Mouse (Mus musculus) urinary bladder, postnatal 10 days (tissue): ENCODE results near the gene Rab11fip3.

ENCODE experiments used
- DNase-seq: peaks from one replicate; pipeline ENCODE4 v3.0.0; 2022; ENCODE audit warnings: low spot score

The Rab11fip3 gene

DNA sequence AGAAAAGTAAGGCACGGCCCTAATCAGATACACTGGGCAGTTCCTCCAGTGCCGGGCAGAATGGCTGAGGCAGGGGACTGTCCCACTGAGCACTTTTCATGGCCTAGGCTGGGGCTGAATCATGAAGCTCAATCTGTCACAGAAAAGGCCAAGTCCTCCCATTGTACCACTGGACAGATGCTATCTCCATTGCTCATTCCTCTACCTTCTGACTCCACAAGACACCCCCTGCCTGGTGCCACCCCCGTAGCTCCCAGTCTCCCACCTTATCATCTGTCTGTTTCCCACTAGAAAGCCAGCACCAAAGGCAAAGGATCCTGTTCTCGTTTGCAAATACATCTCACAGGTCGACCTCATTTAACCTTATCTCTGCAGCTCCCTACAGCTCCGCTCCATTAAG, 37.3 kb downstream of the Rab11fip3 start:
- DNase-seq: no peak

- DNase-seq: no peak
Measured at GRCm38 (mm10) chr17:26031583-26031982, 37.8 kb downstream of the Rab11fip3 start.

- DNase-seq: no peak
Measured at GRCm38 (mm10) chr17:26028261-26028660, 41.1 kb downstream of the Rab11fip3 start.

DNA sequence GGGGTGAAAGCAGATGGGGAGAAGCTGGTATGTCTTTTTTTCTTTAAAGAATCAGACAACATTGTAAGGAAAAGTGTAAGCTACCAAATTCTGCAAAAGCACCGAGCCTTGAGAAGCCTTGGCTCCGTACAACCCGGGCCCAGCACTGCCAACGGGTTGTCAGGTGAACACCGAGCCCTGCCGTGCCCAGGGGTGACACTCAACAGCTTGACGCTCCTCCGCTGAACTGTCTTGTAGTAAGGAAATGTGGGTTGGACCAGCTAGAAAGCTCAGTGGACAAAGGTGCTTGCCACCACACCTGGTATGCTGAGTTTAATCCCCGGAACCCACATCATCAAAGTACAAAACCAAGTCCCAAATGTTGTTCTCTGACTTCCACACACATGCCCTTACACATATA, 44.7 kb downstream of the Rab11fip3 start:
- DNase-seq: no peak

DNA sequence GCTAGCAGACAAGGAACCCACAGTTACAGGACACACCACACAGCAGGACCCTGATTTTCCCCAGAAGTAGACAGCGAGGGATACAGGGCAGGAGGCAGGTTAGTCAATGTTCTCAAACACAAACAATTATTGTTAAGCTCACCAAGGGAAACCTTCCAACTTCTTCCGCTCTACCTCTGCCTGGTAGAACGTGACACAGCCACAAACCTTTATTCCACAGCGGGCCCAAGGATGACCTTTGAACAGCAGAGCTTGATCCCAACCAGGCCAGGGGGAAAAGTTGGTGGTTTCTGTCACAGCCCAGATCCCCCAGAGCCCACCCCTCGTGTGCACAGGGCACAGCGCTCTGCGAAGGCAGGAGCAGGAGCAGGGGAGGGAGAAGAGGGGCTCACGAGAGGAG, 45.4 kb downstream of the Rab11fip3 start:
- no peak for DNase-seq

GRCm38 (mm10) chr17:26023181-26023580, 46.2 kb downstream of the Rab11fip3 start:
- DNase-seq: no peak

DNA sequence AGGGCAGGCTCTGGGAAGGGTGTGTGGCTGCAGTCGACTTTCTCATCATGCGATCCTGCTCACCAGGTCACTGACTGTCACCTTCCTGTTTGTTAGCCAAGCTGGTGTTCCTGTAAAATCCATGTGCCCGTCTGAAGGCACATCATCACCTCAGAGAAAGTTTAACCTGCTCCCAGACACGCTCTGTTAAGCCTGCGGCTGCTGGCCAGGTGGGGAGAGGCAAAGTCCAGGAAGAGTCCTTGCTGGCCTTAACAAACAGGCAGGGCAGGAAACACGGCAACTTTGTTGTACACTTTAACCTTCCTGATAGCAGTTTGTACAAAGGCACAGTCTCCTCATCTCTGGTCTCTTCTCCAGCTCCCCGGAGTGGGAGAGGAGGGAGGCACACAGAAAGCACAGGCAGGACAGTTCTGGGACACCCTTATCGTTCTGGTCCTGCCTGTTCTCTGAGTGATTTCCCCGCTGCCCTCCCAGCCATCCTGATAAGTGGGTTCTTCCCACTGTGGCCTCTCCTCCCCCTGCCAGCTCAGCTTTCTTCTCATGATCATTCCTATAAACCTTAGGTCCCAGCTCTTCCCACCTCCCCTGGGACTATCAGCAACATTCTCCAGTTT, 47.5 kb downstream of the Rab11fip3 start:
- no peak for DNase-seq

DNA sequence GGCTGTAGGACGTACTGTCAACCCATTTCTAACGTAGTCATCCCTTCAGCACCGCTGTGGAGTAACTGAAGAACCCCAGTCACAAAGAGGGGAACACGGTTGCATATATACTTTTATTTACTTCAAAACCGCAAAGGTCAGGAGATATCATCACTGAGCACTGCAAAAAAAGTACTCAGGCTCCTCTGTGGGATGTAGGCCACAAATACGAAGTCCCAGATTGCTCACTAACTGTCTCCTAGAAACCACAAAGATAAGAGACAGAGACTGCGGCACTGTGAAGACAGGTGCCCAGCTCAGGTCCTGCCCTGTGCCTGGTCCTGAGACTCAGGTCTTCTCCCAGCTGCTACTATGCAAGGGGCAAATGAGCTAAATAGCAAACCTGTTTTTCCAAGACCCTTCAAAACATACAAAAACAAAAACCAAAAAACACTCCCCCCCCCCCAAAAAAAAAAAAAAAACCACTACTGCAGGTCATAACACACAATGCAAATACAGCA, 48.5 kb downstream of the Rab11fip3 start:
- no peak for DNase-seq

GRCm38 (mm10) chr17:26018388-26018787, 51.0 kb downstream of the Rab11fip3 start:
- DNase-seq: no peak

DNA sequence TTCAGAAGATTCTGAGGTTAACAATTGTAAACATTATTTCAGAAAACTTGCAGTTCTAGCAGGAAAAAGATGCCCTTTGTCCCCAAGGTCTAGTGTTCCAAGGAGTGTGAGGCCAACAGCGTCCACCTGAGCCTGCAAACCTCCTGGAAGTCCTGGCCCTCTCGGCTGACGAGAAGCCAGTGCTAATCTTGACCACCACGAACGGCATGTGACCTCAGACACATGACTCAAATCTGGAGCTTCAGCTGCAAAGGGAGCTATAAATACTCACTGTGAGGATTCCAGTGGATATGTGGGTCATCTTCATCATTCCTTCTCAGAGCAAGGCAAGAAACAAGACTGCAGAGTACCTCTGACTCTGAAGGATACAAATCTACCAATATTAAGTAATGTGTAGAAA, 51.4 kb downstream of the Rab11fip3 start:
- DNase-seq: no peak

DNA sequence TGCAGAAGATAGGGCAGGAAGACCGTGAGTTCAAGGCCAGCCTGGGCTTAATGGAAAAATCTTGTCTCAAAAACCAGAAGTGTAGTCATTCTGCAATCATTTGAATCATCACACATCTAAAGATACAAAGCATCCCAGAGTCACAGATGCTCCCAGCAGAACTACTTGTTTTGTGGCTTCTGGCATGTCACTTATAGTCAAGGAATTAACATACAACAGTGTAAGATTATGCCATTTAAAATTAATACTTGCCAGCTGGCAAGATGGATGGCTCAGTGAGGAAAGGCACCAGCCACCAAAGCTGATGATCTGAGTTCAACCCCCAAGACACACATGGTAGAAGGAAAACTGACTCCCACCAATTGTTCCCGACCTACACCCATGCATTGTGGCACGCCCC, 52.3 kb downstream of the Rab11fip3 start:
- DNase-seq: no peak

DNA sequence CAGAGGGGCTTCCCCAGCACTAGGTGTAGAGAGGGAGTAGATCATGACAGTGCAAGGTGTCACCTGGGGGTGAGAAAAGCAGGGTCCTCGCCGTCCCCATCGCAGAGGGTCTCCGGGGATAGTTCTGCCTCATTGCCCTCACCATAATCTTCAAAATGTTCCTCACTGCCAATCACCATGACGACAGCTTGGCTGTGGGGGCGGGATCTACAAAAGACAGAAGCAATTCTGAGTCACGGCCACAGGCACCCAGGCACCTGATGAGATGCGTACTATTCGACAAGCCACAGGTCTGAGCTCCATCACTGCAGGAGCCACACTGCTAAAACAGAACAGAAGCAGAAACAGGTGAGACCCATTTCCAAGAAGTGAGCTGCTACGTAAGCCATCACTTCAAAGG, 55.6 kb downstream of the Rab11fip3 start:
- no peak for DNase-seq

GRCm38 (mm10) chr17:26011841-26012460, 57.4 kb downstream of the Rab11fip3 start:
- DNase-seq: no peak

DNA sequence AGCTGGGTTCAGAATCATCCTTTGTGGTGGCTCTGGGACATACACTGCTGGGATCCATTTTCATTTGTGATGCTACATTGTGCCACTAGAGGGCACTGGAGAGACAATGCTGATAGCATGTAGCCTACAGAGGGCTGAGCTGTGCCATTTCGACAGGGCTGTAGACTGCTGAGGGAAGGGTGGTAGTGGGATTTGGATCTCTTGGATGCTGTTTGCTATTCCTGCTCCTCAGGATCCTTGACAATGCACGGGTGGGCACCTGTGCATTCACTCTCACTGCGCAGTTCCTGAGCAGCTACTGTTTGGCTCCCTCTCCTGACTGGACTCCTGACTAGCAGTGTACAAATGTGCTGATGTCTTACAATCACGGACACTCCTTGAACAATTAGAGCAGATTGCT, 59.8 kb downstream of the Rab11fip3 start:
- no peak for DNase-seq

GRCm38 (mm10) chr17:26008787-26009186, 60.6 kb downstream of the Rab11fip3 start:
- no peak for DNase-seq

DNA sequence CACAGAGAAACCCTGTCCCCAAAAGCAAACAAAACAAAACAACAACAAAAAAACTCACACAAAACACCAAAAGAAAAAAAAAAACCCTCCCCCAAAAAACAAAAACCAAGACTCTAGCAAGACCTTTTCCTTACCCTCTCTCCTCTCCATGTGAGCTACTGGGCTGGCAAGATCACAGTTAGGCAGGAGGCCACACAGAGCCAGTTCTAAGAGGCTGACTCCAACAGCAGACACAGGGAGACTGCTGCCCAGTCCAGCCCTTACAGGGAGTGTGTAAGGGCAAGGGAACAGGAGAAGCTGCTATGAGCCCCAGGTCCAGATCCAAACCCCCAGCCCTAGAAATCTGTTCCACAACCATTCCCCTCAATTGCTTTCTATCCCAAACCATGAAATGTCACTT, 61.0 kb downstream of the Rab11fip3 start:
- no peak for DNase-seq

GRCm38 (mm10) chr17:26007646-26008045, 61.7 kb downstream of the Rab11fip3 start:
- DNase-seq: no peak

GRCm38 (mm10) chr17:26005731-26006450, 63.5 kb downstream of the Rab11fip3 start:
- no peak for DNase-seq

- no peak for DNase-seq
Measured at GRCm38 (mm10) chr17:26004711-26005110, 64.6 kb downstream of the Rab11fip3 start.

DNA sequence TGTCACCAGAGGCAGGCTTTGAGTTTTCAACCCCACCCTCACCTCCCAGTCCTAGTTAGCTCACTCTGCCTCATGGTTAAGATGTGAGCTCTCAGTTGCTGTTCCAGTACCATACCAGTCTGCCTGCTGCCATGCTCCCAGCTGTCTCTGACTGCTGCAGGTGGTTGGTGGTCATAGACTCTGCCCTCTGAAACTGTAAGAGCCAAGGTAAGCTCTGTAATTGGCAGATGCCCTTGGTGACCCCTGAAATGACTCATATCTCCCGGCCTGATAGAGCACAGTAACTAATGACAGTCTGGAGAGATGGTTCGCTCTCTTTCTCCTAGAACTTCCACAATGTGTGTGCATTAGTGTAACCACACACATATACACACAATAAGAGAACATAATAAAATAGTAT, 65.5 kb downstream of the Rab11fip3 start:
- DNase-seq: no peak

DNA sequence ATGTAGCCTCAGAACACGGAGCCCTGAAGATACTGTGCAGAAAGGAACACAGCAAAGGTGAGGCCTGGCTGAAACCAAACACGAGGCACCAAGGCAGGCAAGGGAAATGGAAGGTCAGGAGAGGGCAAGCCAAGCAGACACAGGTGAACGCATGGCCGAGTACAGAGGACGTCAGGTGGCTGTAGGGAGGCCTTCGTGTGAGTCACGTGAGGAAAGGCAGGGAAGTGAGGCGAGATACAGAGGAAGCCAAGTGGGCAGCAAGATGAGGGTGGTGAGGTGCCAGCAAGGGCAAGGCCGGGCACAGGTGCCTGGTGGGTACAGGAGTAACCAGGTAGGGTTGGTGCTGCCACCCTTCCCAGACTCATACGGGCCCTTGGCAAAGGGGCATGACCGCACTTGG, 70.9 kb downstream of the Rab11fip3 start:
- no peak for DNase-seq

DNA sequence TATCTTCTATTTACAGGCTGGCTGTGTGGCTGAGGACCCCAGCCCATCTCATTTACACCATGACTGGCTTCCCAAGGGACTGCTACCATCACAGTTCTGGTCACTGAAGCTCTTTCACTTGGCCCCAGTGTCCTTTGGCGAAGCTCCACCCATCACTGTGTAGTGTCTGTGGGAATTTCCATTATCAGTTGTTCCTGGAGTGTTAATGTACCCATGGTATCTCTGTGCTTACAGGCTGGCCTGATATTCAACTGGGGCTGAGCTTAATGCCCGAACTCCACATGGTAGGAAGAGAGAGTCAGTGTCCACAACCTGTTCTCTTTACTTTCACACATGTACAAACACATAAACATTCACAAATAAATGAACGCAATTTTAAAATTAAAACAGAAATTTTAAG, 75.9 kb downstream of the Rab11fip3 start:
- no peak for DNase-seq

DNA sequence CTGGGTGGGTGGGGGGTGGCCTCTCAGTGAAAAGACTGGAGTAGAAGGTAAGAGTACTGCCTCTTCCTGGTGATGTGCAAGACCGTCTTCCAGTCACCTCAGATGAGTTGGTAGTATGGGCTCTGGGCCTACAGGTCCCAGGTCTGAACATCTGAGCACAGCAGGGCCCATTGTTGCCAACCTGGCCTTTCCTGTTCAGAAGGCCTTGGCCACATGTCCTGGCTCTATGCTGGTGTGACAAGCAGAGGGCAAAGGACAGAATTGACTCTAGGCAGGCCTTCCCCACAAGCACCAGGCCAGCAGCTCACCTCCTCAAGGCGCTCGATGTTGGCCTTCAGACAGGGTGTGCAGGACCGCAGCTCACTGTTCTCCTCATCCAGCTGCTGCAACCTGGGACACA, 77.1 kb downstream of the Rab11fip3 start:
- no peak for DNase-seq
